In genomic region chr1:75381482-75382355, GRCm38 (mm10) we compare ENCODE assay signal across 9 mouse cellular contexts. TPM values are rescaled to one million over a fixed set of nuclear protein-coding genes. Genes with fewer than 3 reads are reported as not detected.
DNase-seq lines count a peak whose midpoint lies in the region; ATAC-seq and TF ChIP-seq lines count a peak whose summit lies in the region.
"Had no signal": no experiment of that assay in that cellular context is flagged by ENCODE, and none has a peak within 500 bp of the region (broad histone marks: within the 10 kb centered on the region; RNA-seq: fewer than 3 reads in every experiment).

No protein-coding gene starts in this region.

- H3K4me1 ChIP-seq in lung, adult 2 months (ENCODE audit: control insufficient read depth, insufficient read depth, low read length): no peaks in the 10 kb centered on the region
- peaks cover 75% of the 10 kb centered on the region for H3K4me1 ChIP-seq in embryonic facial prominence, embryonic 10.5 days
- H3K4me1 ChIP-seq in hindbrain, embryonic 13.5 days (replicated peaks): peaks cover 54% of the 10 kb centered on the region
- H3K4me1 ChIP-seq in liver, embryonic 14.5 days (replicated peaks; ENCODE audit: control insufficient read depth in 2 of 2, insufficient read depth in 2 of 2, low read length in 1 of 2): no peaks in the 10 kb centered on the region
- peaks cover 4% of the 10 kb centered on the region; the same call in 1 of the 2 replicates for H3K4me1 ChIP-seq in small intestine, adult 2 months (ENCODE audit: control insufficient read depth, insufficient read depth, insufficient read length, low read length)

- H3K4me3 ChIP-seq in lung, adult 2 months (replicated peaks; ENCODE audit: extremely low read depth, low read depth, low read length): peak overlapping the region; percentile 53
- peak overlapping the region; percentile 89 for H3K4me3 ChIP-seq in embryonic facial prominence, embryonic 10.5 days
- peak overlapping the region; percentile 73 for H3K4me3 ChIP-seq in hindbrain, embryonic 13.5 days
- peak overlapping the region in 1 of 2 experiments; percentile 19; a peak in 2 of 4 replicates for H3K4me3 ChIP-seq in liver, embryonic 14.5 days (ENCODE audit: insufficient read depth in 1 of 2, low read depth in 2 of 2, low read length in 2 of 2)
- peak overlapping the region; percentile 62 for H3K4me3 ChIP-seq in small intestine, adult 2 months (ENCODE audit: low read depth, low read length)
- H3K4me3 ChIP-seq: erythroblast, embryonic 14.5 days had no signal

- peak overlapping the region; percentile 92 for H3K9ac ChIP-seq in hindbrain, embryonic 13.5 days
- no peak overlapping the region for H3K9ac ChIP-seq in liver, embryonic 14.5 days (replicated peaks)

- peak overlapping the region; percentile 97 for H3K4me2 ChIP-seq in hindbrain, embryonic 13.5 days
- H3K4me2 ChIP-seq in liver, embryonic 14.5 days (ENCODE audit: low read depth): peak overlapping the region; percentile 54

- DNase-seq in lung, adult 2 months: no peak
- DNase-seq in lung, postnatal 36 days: no peak
- DNase-seq in adipocyte (ENCODE audit: low spot score): peak; percentile 26
- DNase-seq in embryonic facial prominence, embryonic 10.5 days (ENCODE audit: low spot score): peak; percentile 87
- DNase-seq in liver, embryonic 14.5 days (ENCODE audit: low read depth in 3 of 3, low spot score in 3 of 3): no peak
- DNase-seq in urinary bladder, postnatal 36 days (ENCODE audit: low spot score in 2 of 2): no peak

- no peaks in the 10 kb centered on the region for H3K9me3 ChIP-seq in embryonic facial prominence, embryonic 10.5 days
- no peaks in the 10 kb centered on the region for H3K9me3 ChIP-seq in hindbrain, embryonic 13.5 days
- no peaks in the 10 kb centered on the region for H3K9me3 ChIP-seq in liver, embryonic 14.5 days (ENCODE audit: control insufficient read depth, low read length)

- ATAC-seq in hindbrain, embryonic 13.5 days (ENCODE audit: low FRiP score): peak; percentile 64
- ATAC-seq in liver, embryonic 14.5 days (ENCODE audit: insufficient read depth): no peak

- no peak for TF ChIP-seq POLR2A in lung, adult 2 months (IDR thresholded peaks at IDR 0.05; ENCODE audit: borderline replicate concordance, extremely low read depth, low read depth, low read length)
- no peak for TF ChIP-seq POLR2A in small intestine, adult 2 months (IDR thresholded peaks at IDR 0.05; ENCODE audit: low read depth, low read length)

- peaks cover 12% of the 10 kb centered on the region for H3K36me3 ChIP-seq in embryonic facial prominence, embryonic 10.5 days (replicated peaks)
- H3K36me3 ChIP-seq in hindbrain, embryonic 13.5 days: no peaks in the 10 kb centered on the region
- H3K36me3 ChIP-seq in liver, embryonic 14.5 days (replicated peaks; ENCODE audit: control insufficient read depth, insufficient read depth, low read depth): no peaks in the 10 kb centered on the region
- H3K36me3 ChIP-seq in small intestine, adult 2 months (ENCODE audit: control insufficient read depth, insufficient read depth, low read length): no peaks in the 10 kb centered on the region

- TF ChIP-seq EP300 in liver, embryonic 14.5 days (IDR thresholded peaks at IDR 0.05; ENCODE audit: low read depth): no peak

- H3K27ac ChIP-seq in embryonic facial prominence, embryonic 10.5 days (replicated peaks): peak overlapping the region; percentile 94
- peak overlapping the region; percentile 89 for H3K27ac ChIP-seq in hindbrain, embryonic 13.5 days
- no peak overlapping the region for H3K27ac ChIP-seq in liver, embryonic 14.5 days
- H3K27ac ChIP-seq in small intestine, adult 2 months (ENCODE audit: insufficient read depth, low read depth, low read length): peak overlapping the region; percentile 68

- peaks cover 84% of the 10 kb centered on the region for H3K27me3 ChIP-seq in embryonic facial prominence, embryonic 10.5 days (replicated peaks; ENCODE audit: low read depth, poor library complexity, severe bottlenecking)
- H3K27me3 ChIP-seq in hindbrain, embryonic 13.5 days: peaks cover 62% of the 10 kb centered on the region
- H3K27me3 ChIP-seq in liver, embryonic 14.5 days (ENCODE audit: control insufficient read depth, insufficient read depth, low read length): peaks cover 28% of the 10 kb centered on the region
- H3K27me3 ChIP-seq in small intestine, adult 2 months (ENCODE audit: control insufficient read depth, insufficient read depth, low read length): peaks cover 17% of the 10 kb centered on the region

- no peak for TF ChIP-seq CTCF in lung, adult 2 months (IDR thresholded peaks at IDR 0.05; ENCODE audit: insufficient read depth, low read length)
- TF ChIP-seq CTCF in liver, embryonic 14.5 days (IDR thresholded peaks at IDR 0.05; ENCODE audit: low read depth): no peak
- TF ChIP-seq CTCF in small intestine, adult 2 months (IDR thresholded peaks at IDR 0.05; ENCODE audit: extremely low read depth, insufficient read length, insufficient replicate concordance, low read depth, low read length): no peak

- 8% methylated on average over 32 of the region's 60 CpGs for WGBS in lung, adult 2 months
- 2% methylated on average over 60 of the region's 60 CpGs for WGBS in embryonic facial prominence, embryonic 10.5 days
- 2% methylated on average over 37 of the region's 60 CpGs for WGBS in hindbrain, embryonic 13.5 days
- WGBS in liver, embryonic 14.5 days (ENCODE audit: insufficient replicate concordance): 5% methylated on average over 47 of the region's 60 CpGs
- 10% methylated on average over 49 of the region's 60 CpGs for WGBS in small intestine, adult 2 months

RNA-seq across cellular contexts. Expression of gene Speg, which starts 6.6 kb away (rescaled TPM):
- 31.5 and 35.0 TPM in 2 replicates for polyA plus RNA-seq in lung, adult 2 months (2012; rRNA removed)
- polyA plus RNA-seq in embryonic facial prominence, embryonic 10.5 days (2016; fragmentation: Nextera tagmentation; extraction: Ambion mirVana): 30.2 and 30.6 TPM in 2 replicates
- polyA plus RNA-seq in hindbrain, embryonic 13.5 days (2015; fragmentation: Nextera tagmentation; extraction: Ambion mirVana): 15.9 and 16.0 TPM in 2 replicates
- polyA plus RNA-seq in liver, embryonic 14.5 days (2012; rRNA removed): 8.4 and 8.5 TPM in 2 replicates
- polyA plus RNA-seq in liver, embryonic 14.5 days (2014; fragmentation: Nextera tagmentation; extraction: Ambion mirVana): 8.4 and 9.5 TPM in 2 replicates
- 21.5 and 23.2 TPM in 2 replicates for polyA plus RNA-seq in small intestine, adult 2 months (2012; rRNA removed)

RNA-seq across cellular contexts. Expression of gene Des, which starts 21.6 kb away (rescaled TPM):
- 107 and 185 TPM in 2 replicates for polyA plus RNA-seq in lung, adult 2 months (2012; rRNA removed)
- 10.4 and 15.6 TPM in 2 replicates for polyA plus RNA-seq in embryonic facial prominence, embryonic 10.5 days (2016; fragmentation: Nextera tagmentation; extraction: Ambion mirVana)
- 1.8 and 2.9 TPM in 2 replicates for polyA plus RNA-seq in hindbrain, embryonic 13.5 days (2015; fragmentation: Nextera tagmentation; extraction: Ambion mirVana)
- polyA plus RNA-seq in liver, embryonic 14.5 days (2012; rRNA removed): 1.1 TPM in 2 replicates
- 1.4 and 2.1 TPM in 2 replicates for polyA plus RNA-seq in liver, embryonic 14.5 days (2014; fragmentation: Nextera tagmentation; extraction: Ambion mirVana)
- polyA plus RNA-seq in small intestine, adult 2 months (2012; rRNA removed): 152 and 216 TPM in 2 replicates

RNA-seq across cellular contexts. Expression of gene Gmppa, which starts 54.0 kb away (rescaled TPM):
- 106 and 125 TPM in 2 replicates for polyA plus RNA-seq in lung, adult 2 months (2012; rRNA removed)
- 57.1 and 61.3 TPM in 2 replicates for polyA plus RNA-seq in embryonic facial prominence, embryonic 10.5 days (2016; fragmentation: Nextera tagmentation; extraction: Ambion mirVana)
- polyA plus RNA-seq in hindbrain, embryonic 13.5 days (2015; fragmentation: Nextera tagmentation; extraction: Ambion mirVana): 84.0 and 84.4 TPM in 2 replicates
- 34.3 and 38.2 TPM in 2 replicates for polyA plus RNA-seq in liver, embryonic 14.5 days (2012; rRNA removed)
- 22.8 and 31.1 TPM in 2 replicates for polyA plus RNA-seq in liver, embryonic 14.5 days (2014; fragmentation: Nextera tagmentation; extraction: Ambion mirVana)
- 121 and 187 TPM in 2 replicates for polyA plus RNA-seq in small intestine, adult 2 months (2012; rRNA removed)

Comparison
In these comparisons a context has a peak if more than half of its experiments do, and no peak if none do; other contexts are left out.
1. DNase-seq: peak in adipocyte (single experiment) and embryonic facial prominence, embryonic 10.5 days (single experiment); none in lung, adult 2 months (single experiment), lung, postnatal 36 days (single experiment), liver, embryonic 14.5 days (0 of 3) and urinary bladder, postnatal 36 days (0 of 2).